Mouse (Mus musculus): ENCODE measurements at regions not wholly inside any gene's neighbourhood (a gene's known extent, or its start where the extent isn't known, plus 50 kb on each side); places are given as distances from the start of the nearest gene placed in this dataset.

DNA sequence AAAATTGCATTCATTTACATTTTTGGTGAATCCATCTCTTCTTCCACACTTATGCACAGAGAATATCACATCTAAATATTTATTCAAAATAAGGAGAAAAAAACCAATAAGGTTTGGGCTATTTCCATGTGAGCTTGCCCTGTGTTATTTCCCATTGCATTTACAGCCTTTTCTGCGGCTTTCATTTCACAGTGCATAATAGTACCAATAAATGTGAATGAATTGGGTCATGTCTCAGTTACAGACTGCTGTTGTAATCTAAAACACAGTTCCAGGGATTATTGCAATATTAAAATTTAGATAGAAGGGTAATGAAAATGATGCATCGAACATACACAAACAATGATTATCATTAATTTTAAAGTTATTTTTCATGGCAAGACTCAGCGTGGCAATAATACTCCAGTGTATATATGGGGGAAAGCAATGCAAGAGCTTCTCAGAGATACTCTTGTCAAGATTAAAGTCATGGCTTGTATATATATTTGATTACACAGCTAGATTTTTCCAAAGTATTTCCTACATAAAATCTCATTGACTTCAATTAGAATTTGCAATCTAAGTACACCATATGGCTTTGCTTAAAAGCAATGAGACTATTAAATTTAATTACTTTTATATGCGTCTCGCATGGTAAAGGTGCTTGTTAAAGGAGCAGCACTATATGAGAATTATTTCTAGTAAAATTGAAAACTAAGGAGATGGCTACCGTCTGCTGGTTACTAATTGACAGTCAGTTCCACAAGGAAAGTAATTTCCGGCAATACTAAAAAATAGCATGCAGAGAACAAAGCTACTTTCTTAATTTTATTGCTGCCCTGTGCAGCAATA lies 782.1 kb upstream of the Cdh9 start:
- intact Hi-C loops (cut with DNase I), result no loop called here
- no peak for DNase-seq

DNA sequence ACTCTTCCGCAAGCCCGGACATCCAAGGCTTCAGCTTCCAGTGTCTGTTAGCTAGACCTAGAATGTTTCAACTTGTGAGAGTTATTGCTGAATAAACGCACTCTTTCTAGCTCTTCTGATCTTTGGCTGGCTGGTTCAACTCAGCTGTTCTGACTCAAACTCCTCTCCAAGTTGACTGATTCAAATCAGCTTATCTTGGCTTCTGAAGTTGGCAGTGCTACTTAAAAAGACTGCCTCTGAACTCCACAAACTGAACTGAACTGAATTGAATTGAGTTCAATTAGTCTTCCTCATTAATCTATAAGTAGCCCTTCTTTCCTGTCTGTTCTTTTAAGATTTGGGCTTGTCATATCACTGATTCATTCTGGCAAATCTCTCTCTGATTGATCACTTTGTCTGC lies 769.1 kb upstream of the Cdh9 start:
- no peak for DNase-seq
- intact Hi-C loops (cut with DNase I), result no loop called here

DNA sequence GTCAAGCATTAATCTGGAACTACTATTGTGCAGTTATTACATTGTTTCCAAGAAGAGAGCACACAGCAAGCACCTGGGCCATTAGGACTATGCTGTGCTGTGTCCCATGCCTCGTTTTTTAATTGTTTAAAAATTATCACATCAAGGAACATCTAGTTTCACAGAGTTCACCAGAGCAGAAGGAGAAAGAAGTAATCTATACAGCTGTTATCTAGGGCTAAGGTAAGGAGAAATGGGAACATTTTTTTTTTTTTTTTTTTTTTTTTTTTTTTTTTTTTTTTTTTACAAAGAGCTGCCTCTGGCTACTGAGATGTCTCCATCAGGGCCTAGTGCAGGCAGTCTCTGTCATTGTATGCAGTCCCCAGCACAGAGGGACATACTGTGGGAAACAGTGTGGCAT lies 760.0 kb upstream of the Cdh9 start:
- intact Hi-C loops (cut with DNase I), result no loop called here
- DNase-seq, result no peak

- DNase-seq, result peak; percentile 21
- intact Hi-C loops (cut with DNase I), result no loop called here
These were observed 751.8 kb upstream of the Cdh9 start for GRCm38 (mm10) chr15:15976788-15977187.
